Mouse (Mus musculus): Measurements from ENCODE around the gene Slc45a2.

DNA sequence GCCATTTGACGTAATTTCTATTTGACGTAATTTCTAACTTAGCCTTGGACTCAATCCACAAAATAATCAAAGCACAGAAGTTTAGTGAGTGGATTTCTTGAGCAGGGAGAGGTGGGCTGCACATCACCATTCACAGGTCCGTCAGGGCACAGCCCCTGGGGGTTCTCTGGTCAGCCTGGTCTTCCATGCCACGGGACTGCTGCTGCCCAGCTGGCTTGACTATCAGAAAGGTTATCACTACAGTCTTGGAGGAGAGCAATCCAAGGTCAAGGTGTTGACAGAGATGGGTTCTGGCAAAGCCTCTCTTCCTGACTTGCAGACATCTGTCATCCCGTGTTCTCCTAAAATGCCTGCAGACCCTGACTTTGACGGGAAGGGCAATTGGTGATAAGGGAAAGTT, 4.1 kb downstream of the Slc45a2 start:
- TF ChIP-seq CTCF (IDR thresholded peaks at IDR 0.05; ENCODE audit: extremely low read depth, insufficient read depth, insufficient read length, insufficient replicate concordance), result no peak
- TF ChIP-seq POLR2A (IDR thresholded peaks at IDR 0.05; ENCODE audit: low read depth, low read length), result no peak
